Mouse (Mus musculus) liver, embryonic 14.5 days (tissue): ENCODE results near the gene Ppp2r2d. TPM values are rescaled to one million over a fixed set of nuclear protein-coding genes. Genes with fewer than 3 reads are reported as not detected.
A peak's percentile ranks its signal among the peaks of the same experiment; 100 is the strongest.

Source experiments
- ATAC-seq: fragments of 200-750 bp; cut with Nextera tagmentation; 2 replicates; pipeline ENCODE4 v1.8.0; 2017; ENCODE audit warnings: moderate number of reproducible peaks, mild to moderate bottlenecking, moderate library complexity; ENCODE audit not compliant: insufficient read depth
- DNase-seq, 3 experiments: peaks; one replicate each; pipeline ENCODE4 v3.0.0-alpha.2; 2012 to 2013; ENCODE audit warnings: low read depth in 3 of 3, low spot score in 3 of 3
- H3K27ac ChIP-seq: fragments of 300-500 bp; sonication (generic); 2 replicates; pipeline ENCODE4 v1.5.1; 2014; ENCODE audit warnings: moderate library complexity, mild to moderate bottlenecking, control low read depth, inconsistent platforms
- H3K27me3 ChIP-seq: fragments of 300-500 bp; sonication (generic); 2 replicates; pipeline ENCODE4 v1.6.1; 2014; ENCODE audit warnings: mild to moderate bottlenecking, low read length, moderate library complexity; ENCODE audit not compliant: control insufficient read depth, insufficient read depth
- H3K36me3 ChIP-seq: fragments of 300-500 bp; sonication (generic); replicated peaks from 2 replicates; pipeline ENCODE4 v1.6.1; 2014; ENCODE audit warnings: low read depth; ENCODE audit not compliant: control insufficient read depth, insufficient read depth
- H3K4me1 ChIP-seq, 2 experiments: fragments of 200-500 bp in 1 of 2; fragments of 300-500 bp in 1 of 2; sonication (generic) in 1 of 2; replicated peaks; 2 replicates each; pipeline ENCODE4 v1.6.1; 2012 to 2014; ENCODE audit warnings: antibody characterized with exemption in 1 of 2, inconsistent platforms in 1 of 2, low read length in 1 of 2; ENCODE audit not compliant: control insufficient read depth in 2 of 2, insufficient read depth in 2 of 2
- H3K4me2 ChIP-seq: fragments of 300-500 bp; sonication (generic); 2 replicates; pipeline ENCODE4 v1.6.1; 2014; ENCODE audit warnings: low read depth, mild to moderate bottlenecking, control low read depth, moderate library complexity
- H3K4me3 ChIP-seq, 2 experiments: fragments of 200-500 bp in 1 of 2; fragments of 300-500 bp in 1 of 2; sonication (generic) in 1 of 2; 2 replicates each; pipeline ENCODE4 v1.5.1; 2012 to 2014; ENCODE audit warnings: low read depth in 2 of 2, low read length in 2 of 2, mild to moderate bottlenecking in 2 of 2, control low read depth in 1 of 2, inconsistent platforms in 1 of 2, moderate library complexity in 1 of 2; ENCODE audit not compliant: insufficient read depth in 1 of 2
- H3K9ac ChIP-seq: fragments of 300-500 bp; sonication (generic); replicated peaks from 2 replicates; pipeline ENCODE4 v1.6.1; 2014; ENCODE audit warnings: mild to moderate bottlenecking, control low read depth, moderate library complexity
- H3K9me3 ChIP-seq: fragments of 300-500 bp; sonication (generic); 2 replicates; pipeline ENCODE4 v1.6.1; 2016; ENCODE audit warnings: low read length, mixed read lengths; ENCODE audit not compliant: control insufficient read depth
- CTCF ChIP-seq: IDR thresholded peaks from 2 replicates; pipeline ENCODE4 v1.5.1; 2016; ENCODE audit warnings: antibody characterized with exemption, low read depth, control low read depth
- EP300 ChIP-seq: IDR thresholded peaks from 2 replicates; pipeline ENCODE4 v1.6.1; 2016; ENCODE audit warnings: antibody characterized with exemption, low read depth
- WGBS: fragments of 180-500 bp; shearing (Covaris S2); extraction: QIAGEN DNeasy Blood & Tissue Kit; methylation state at CpG from one replicate; pipeline ENCODE4 v1.1.7; 2014; ENCODE audit not compliant: insufficient replicate concordance; 5-methylcytosine and 5-hydroxymethylcytosine counted together
- polyA plus RNA-seq, 2 experiments: library from polyadenylated mRNA; depleted of rRNA in 1 of 2; stranded (reverse) in 1 of 2; unstranded in 1 of 2; fragments of >200 nt; fragmentation: Nextera tagmentation in 1 of 2; extraction: Ambion mirVana in 1 of 2; gene quantifications; 2 replicates each; pipeline versions ENCODE4 v1.2.1 to v1.2.3; 2012 to 2014

Gene Ppp2r2d
- polyA plus RNA-seq, 2 experiments: 13.9 to 14.2 TPM

- H3K9me3 ChIP-seq: no peaks in the 10 kb centered on the region
- WGBS: 77% methylated on average over 3 of the region's 3 CpGs
- DNase-seq: no peak
- no peak for TF ChIP-seq CTCF
- TF ChIP-seq EP300: no peak
- no peak overlapping the region for H3K4me2 ChIP-seq
- H3K4me1 ChIP-seq: 0 out of 4 replicates have a peak, but pooled peaks cover 0 to 2% of the 10 kb centered on the region in 2 experiments
- H3K4me3 ChIP-seq: no peak overlapping the region
- no peak overlapping the region for H3K27ac ChIP-seq
- H3K27me3 ChIP-seq: no peaks in the 10 kb centered on the region
- no peak for ATAC-seq
- H3K36me3 ChIP-seq: peaks cover under 1% of the 10 kb centered on the region; the same call in 1 of the 2 replicates
- no peak overlapping the region for H3K9ac ChIP-seq
These were observed 18.2 kb downstream of the Ppp2r2d start for GRCm38 (mm10) chr7:138863950-138864572.

GRCm38 (mm10) chr7:138864776-138865175, 18.9 kb downstream of the Ppp2r2d start:
- WGBS: 82% methylated on average over 1 of the region's 1 CpGs
- H3K9ac ChIP-seq: no peak overlapping the region
- no peaks in the 10 kb centered on the region for H3K27me3 ChIP-seq
- no peaks in the 10 kb centered on the region for H3K9me3 ChIP-seq
- H3K4me2 ChIP-seq: no peak overlapping the region
- 0 out of 4 replicates have a peak, but pooled peaks cover 0 to 2% of the 10 kb centered on the region in 2 experiments for H3K4me1 ChIP-seq
- ATAC-seq (no peak), DNase-seq (no peak)
- H3K27ac ChIP-seq: no peak overlapping the region
- TF ChIP-seq CTCF: no peak
- no peak for TF ChIP-seq EP300
- no peak overlapping the region for H3K4me3 ChIP-seq
- peaks cover 4% of the 10 kb centered on the region for H3K36me3 ChIP-seq

DNA sequence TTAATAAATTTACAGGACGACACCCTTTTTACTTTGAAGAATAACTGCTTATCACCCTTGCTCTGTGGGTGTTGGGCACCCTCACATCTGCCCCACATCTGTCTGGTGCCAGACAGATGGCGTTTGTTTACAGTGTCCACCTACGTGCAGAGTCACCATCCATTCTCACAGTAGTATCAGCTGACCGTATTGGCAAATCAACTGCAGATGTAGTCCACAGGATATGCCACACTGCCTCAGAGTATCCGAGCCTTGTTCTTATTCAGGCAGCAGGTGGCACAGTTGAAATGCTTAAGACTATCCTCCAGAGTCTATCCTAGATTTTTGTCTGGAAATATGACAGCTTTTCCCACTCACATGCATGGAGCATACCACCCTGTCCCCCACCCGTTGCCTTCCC, 21.4 kb downstream of the Ppp2r2d start:
- Histone ChIP-seq H3K4me1 (0 out of 4 replicates have a peak, but pooled peaks cover 0 to 2% of the 10 kb centered on the region in 2 experiments), H3K36me3 (peaks cover 11% of the 10 kb centered on the region), H3K4me2 (no peak overlapping the region), H3K27me3 (no peaks in the 10 kb centered on the region), H3K9ac (no peak overlapping the region), H3K27ac (no peak overlapping the region), H3K9me3 (no peaks in the 10 kb centered on the region), H3K4me3 (no peak overlapping the region)
- TF ChIP-seq CTCF (no peak), EP300 (no peak)
- DNase-seq (no peak), ATAC-seq (peak; percentile 48; the same call in 1 of the 2 replicates)
- 60% methylated on average over 6 of the region's 6 CpGs for WGBS

- Histone ChIP-seq H3K36me3 (peaks cover 18% of the 10 kb centered on the region), H3K4me1 (peaks cover 0 to 2% of the 10 kb centered on the region in 2 experiments; a peak in 2 of 4 replicates), H3K4me2 (no peak overlapping the region), H3K27me3 (no peaks in the 10 kb centered on the region), H3K9me3 (no peaks in the 10 kb centered on the region), H3K9ac (no peak overlapping the region), H3K27ac (no peak overlapping the region), H3K4me3 (no peak overlapping the region)
- ATAC-seq (no peak), DNase-seq (no peak)
- TF ChIP-seq CTCF (no peak), EP300 (no peak)
- 81% methylated on average over 4 of the region's 4 CpGs for WGBS
These were observed 22.4 kb downstream of the Ppp2r2d start for GRCm38 (mm10) chr7:138868316-138868715.

DNA sequence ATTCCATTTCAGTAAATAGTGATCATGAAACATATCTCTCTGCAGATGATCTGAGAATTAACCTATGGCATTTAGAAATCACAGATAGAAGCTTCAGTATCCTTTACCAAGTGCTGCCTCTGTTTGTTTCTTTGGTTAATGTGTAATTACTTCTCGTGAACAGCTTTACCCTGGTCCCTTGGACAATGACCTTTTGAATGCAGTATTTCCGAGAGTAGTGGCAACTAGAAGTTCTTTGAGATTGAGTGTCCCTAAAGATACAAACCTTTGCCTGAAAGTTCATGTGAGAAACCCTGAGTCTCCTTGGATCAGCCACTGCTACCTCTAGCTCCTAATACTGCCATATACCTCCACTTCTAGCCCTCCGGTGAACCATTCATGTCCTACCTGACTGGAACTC, 27.1 kb downstream of the Ppp2r2d start:
- Histone ChIP-seq H3K9ac (no peak overlapping the region), H3K4me3 (no peak overlapping the region), H3K27me3 (no peaks in the 10 kb centered on the region), H3K36me3 (peaks cover 45% of the 10 kb centered on the region), H3K9me3 (no peaks in the 10 kb centered on the region), H3K4me2 (no peak overlapping the region), H3K27ac (no peak overlapping the region), H3K4me1 (peaks cover 0 to 2% of the 10 kb centered on the region in 2 experiments; a peak in 2 of 4 replicates)
- DNase-seq: no peak
- WGBS: 76% methylated on average over 3 of the region's 3 CpGs
- TF ChIP-seq EP300 (no peak), CTCF (no peak)
- no peak for ATAC-seq
